Mouse (Mus musculus) liver, embryonic 14 days (tissue): Measurements from ENCODE around the gene Ptges. TPM values are rescaled to one million over a fixed set of nuclear protein-coding genes. Genes with fewer than 3 reads are reported as not detected.

ENCODE experiments used
- polyA plus RNA-seq: library from polyadenylated mRNA; depleted of rRNA; stranded (reverse); fragments of >200 nt; gene quantifications from 2 replicates; pipeline ENCODE4 v1.2.3, GENCODE M21; 2012; rRNA removed

Ptges gene
- polyA plus RNA-seq = 0.11 and 0.12 TPM in 2 replicates

DNA sequence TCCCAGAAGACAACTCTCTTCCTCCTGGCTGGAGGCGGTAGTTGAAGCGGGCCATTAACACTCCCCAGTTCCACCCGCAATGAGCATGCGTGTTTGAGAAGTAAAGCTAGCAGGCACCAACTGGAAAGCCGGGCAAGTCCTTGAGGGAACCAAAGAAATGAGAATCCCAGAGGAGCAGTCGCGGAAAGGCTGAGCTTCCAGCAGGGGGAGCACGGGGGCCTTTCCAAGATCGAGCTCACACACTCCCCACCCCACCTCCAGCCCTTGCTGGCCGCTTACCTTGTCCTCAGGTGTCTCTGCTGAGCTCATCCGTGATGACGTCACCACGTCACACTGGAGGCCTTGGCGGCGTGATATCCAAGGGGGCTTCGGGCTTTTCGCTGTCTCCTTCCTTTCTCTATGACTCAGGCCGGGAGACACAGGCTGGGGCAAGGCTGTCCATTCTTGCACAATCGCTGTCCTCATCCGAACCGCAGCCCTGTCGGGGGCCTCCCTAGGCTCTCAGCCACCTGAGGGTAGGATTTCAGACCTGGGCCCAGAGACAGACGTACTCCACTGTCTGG lies at the start of gene Ptges:
Ptges (minus strand) TSS at position 381 of the 563 bp plus-strand sequence.

DNA sequence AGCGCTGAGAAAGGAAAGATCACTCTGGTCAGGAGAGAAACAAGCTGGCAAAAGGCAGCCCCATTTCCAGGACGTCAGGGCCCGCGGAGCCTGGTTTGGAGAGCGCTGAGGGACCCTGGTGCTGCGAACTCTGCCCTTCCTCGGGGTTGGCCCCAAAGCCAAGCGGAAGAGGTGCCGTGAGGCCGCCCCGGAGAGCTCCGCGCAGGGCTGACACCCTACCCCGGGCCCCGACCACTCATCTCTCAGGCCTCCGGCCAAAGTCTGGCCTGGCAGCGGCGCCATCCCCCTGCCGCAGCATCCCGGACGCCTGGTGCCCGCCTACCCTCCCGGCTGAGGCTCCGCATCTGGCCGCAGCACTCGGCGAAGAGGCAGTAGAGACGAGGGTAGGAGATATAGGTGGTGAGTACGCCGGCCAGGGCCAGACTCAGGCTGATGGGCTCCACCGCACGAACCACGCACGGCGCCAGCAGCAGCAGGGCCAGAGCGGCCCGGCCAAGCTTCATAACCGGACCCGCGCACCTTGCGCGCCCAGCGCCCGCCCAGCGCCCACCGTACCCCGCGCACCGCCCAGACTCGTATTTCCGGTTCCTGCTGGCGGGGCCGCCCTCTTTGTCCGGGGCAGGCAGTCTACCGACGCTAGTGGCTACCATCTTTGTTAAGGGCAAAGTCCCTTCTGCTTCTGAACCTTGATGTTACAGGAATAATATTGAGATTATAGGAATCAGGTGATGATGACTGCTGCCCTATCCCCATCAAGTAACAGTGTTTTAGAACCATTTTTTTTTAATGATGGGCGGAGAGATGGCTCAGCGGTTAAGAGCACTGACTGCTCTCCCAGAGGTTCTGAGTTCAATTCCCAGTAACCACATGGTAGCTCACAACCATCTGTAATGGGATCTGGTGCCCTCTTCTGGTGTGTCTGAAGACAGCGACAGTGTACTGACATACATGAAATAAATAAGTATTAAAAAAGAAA lies 38.0 kb upstream of the Ptges start, which contains the start of gene Tor1a:
Tor1a (minus strand) TSS at position 582 of the 976 bp plus-strand sequence.

DNA sequence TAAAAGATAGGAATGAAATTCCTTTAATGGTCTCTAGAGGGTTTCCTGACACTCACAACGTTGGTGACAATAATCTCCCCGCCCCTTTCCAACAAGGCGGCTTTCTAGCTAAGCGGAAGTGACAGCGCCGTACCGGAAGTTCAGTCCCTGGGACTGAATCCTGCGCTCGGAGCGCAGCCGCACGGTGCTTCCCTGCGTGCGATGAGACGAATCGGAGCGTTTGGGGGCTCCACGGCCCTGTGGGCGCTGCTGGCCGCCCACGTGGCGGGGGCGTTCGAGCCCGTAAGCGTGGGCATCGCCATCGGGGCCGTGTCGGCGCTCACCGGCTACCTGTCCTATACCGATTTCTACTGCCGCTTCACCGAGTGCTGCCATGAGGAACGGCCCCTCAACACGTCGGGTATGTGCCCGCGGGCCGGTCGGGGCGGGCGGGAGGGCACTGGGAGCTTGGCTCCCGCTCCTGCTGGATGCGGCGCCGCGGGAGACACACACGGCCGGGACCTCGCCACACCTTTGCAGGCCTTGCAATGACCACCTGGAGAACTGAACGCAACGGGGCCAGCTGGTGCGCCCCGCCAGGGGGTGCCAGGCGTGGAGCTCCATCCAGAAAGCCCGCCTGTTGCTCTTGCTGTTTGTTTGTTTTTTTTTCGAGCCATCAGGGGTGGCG lies 23.3 kb upstream of the Ptges start, which contains the start of gene Tor1b:
Tor1b (plus strand) TSS at position 136 of the 667 bp plus-strand sequence.

Other genes with a start within 250 kb of the Ptges start
- 0.05 and 0.06 TPM in 2 replicates for gene 1700001O22Rik, start 126.2 kb downstream of the Ptges start, polyA plus RNA-seq
- gene Ntmt1, start 122.0 kb downstream of the Ptges start, polyA plus RNA-seq = 13.4 and 15.6 TPM in 2 replicates
- gene Asb6, start 99.5 kb downstream of the Ptges start, polyA plus RNA-seq = 22.5 and 26.0 TPM in 2 replicates
- gene Prrx2, start 94.9 kb downstream of the Ptges start, polyA plus RNA-seq = 0.41 and 0.71 TPM in 2 replicates
- gene Tor1b, start 23.1 kb upstream of the Ptges start, polyA plus RNA-seq = 14.1 and 16.4 TPM in 2 replicates
- 24.6 and 30.5 TPM in 2 replicates for gene Tor1a, start 38.1 kb upstream of the Ptges start, polyA plus RNA-seq
- 26.6 and 28.3 TPM in 2 replicates for gene BC005624, start 52.3 kb upstream of the Ptges start, polyA plus RNA-seq
- gene Usp20, start 52.4 kb upstream of the Ptges start, polyA plus RNA-seq = 2.3 and 2.8 TPM in 2 replicates
- 6.8 and 7.6 TPM in 2 replicates for gene Fnbp1, start 212.1 kb upstream of the Ptges start, polyA plus RNA-seq
- gene Gpr107, start 222.5 kb upstream of the Ptges start, polyA plus RNA-seq = 5.4 and 5.9 TPM in 2 replicates